Comparison of ENCODE assay signal across 17 mouse cellular contexts in genomic region chr8:76998276-76998675, GRCm38 (mm10).
"Had no signal": no experiment of that assay in that cellular context is flagged by ENCODE, and none has a peak within 500 bp of the region (broad histone marks: within the 10 kb centered on the region; RNA-seq: fewer than 3 reads in every experiment).

No protein-coding gene starts in this region.

- H3K27me3 ChIP-seq: liver, embryonic 15.5 days; lung, embryonic 15.5 days; megakaryocyte, embryonic 14.5 days; midbrain, embryonic 13.5 days; midbrain, embryonic 15.5 days; neural tube, embryonic 12.5 days had no signal

- H3K27ac ChIP-seq: liver, embryonic 15.5 days; lung, embryonic 15.5 days; macrophage; midbrain, embryonic 13.5 days; midbrain, embryonic 15.5 days; neural tube, embryonic 12.5 days had no signal

- H3K9ac ChIP-seq: liver, embryonic 15.5 days; liver, postnatal 0 days; lung, embryonic 15.5 days; midbrain, embryonic 13.5 days; midbrain, embryonic 15.5 days; neural tube, embryonic 12.5 days had no signal

- DNase-seq: liver, postnatal 0 days; lung, adult 2 months; lung, postnatal 14 days; lung, postnatal 36 days; right cerebral cortex, postnatal 14 days; thymus, adult 18-20 months; thymus, postnatal 14 days; thymus, postnatal 36 days had no signal

- H3K4me3 ChIP-seq: liver, embryonic 15.5 days; lung, embryonic 15.5 days; megakaryocyte, embryonic 14.5 days; midbrain, embryonic 13.5 days; midbrain, embryonic 15.5 days; neural tube, embryonic 12.5 days had no signal

- H3K4me2 ChIP-seq: liver, embryonic 15.5 days; lung, embryonic 15.5 days; midbrain, embryonic 11.5 days; midbrain, embryonic 13.5 days; midbrain, embryonic 15.5 days; neural tube, embryonic 12.5 days had no signal

- H3K9me3 ChIP-seq: liver, embryonic 15.5 days; lung, embryonic 15.5 days; midbrain, embryonic 13.5 days; midbrain, embryonic 15.5 days; neural tube, embryonic 12.5 days had no signal

- H3K4me1 ChIP-seq: liver, embryonic 15.5 days; lung, embryonic 15.5 days; megakaryocyte, embryonic 14.5 days; midbrain, embryonic 13.5 days; midbrain, embryonic 15.5 days; neural tube, embryonic 12.5 days had no signal

- H3K36me3 ChIP-seq: liver, embryonic 15.5 days; lung, embryonic 15.5 days; midbrain, embryonic 13.5 days; midbrain, embryonic 15.5 days; neural tube, embryonic 12.5 days had no signal

- ATAC-seq: liver, postnatal 0 days; lung, postnatal 0 days; midbrain, embryonic 13.5 days; midbrain, embryonic 15.5 days had no signal
